ENCODE assay signal across 10 mouse cellular contexts in genomic region chr17:46167014-46167413, GRCm38 (mm10). TPM values are rescaled to one million over a fixed set of nuclear protein-coding genes. Genes with fewer than 3 reads are reported as not detected.
DNase-seq lines count a peak whose midpoint lies in the region; ATAC-seq and TF ChIP-seq lines count a peak whose summit lies in the region.
"Had no signal": no experiment of that assay in that cellular context is flagged by ENCODE, and none has a peak within 500 bp of the region (broad histone marks: within the 10 kb centered on the region; RNA-seq: fewer than 3 reads in every experiment).

No protein-coding gene starts in this region.

- intact Hi-C loops in heart, postnatal 10 days (cut with DNase I): loop anchor here (10.0 kb wide), 1 partner anchor 432 kb away; the partner anchor contains the start of gene 1600014C23Rik

- ATAC-seq in heart, embryonic 11.5 days (replicated peaks; ENCODE audit: insufficient number of reproducible peaks, low FRiP score, low TSS enrichment): no peak
- no peak for ATAC-seq in midbrain, postnatal 0 days (ENCODE audit: low FRiP score)
- no peak for ATAC-seq in midbrain, embryonic 16.5 days
- no peak for ATAC-seq in hindbrain, embryonic 11.5 days (ENCODE audit: low FRiP score)

- H3K4me3 ChIP-seq in heart, embryonic 11.5 days (ENCODE audit: low read depth, low read length): no peak overlapping the region
- H3K4me3 ChIP-seq in midbrain, postnatal 0 days (ENCODE audit: low read depth, low read length): no peak overlapping the region
- H3K4me3 ChIP-seq in midbrain, embryonic 16.5 days (ENCODE audit: low read depth, low read length): no peak overlapping the region
- no peak overlapping the region for H3K4me3 ChIP-seq in hindbrain, embryonic 11.5 days (ENCODE audit: low read depth, low read length)
- H3K4me3 ChIP-seq: limb, embryonic 15.5 days had no signal

- peaks cover 17% of the 10 kb centered on the region for H3K4me1 ChIP-seq in heart, embryonic 11.5 days (ENCODE audit: control insufficient read depth, insufficient read depth, low read length)
- H3K4me1 ChIP-seq in midbrain, postnatal 0 days (ENCODE audit: insufficient read depth, low read length): 0 out of 2 replicates have a peak, but pooled peaks cover 3% of the 10 kb centered on the region
- peaks cover 12% of the 10 kb centered on the region for H3K4me1 ChIP-seq in midbrain, embryonic 16.5 days (ENCODE audit: control insufficient read depth, insufficient read depth, low read length)
- no peaks in the 10 kb centered on the region for H3K4me1 ChIP-seq in hindbrain, embryonic 11.5 days (replicated peaks; ENCODE audit: control insufficient read depth, insufficient read depth, low read length)

- TF ChIP-seq CTCF in midbrain, postnatal 0 days (IDR thresholded peaks at IDR 0.05): peak; percentile 48

- no peaks in the 10 kb centered on the region for H3K9me3 ChIP-seq in heart, embryonic 11.5 days (replicated peaks; ENCODE audit: control insufficient read depth, low read length)
- H3K9me3 ChIP-seq in midbrain, postnatal 0 days (ENCODE audit: low read length): no peaks in the 10 kb centered on the region
- H3K9me3 ChIP-seq in midbrain, embryonic 16.5 days (replicated peaks; ENCODE audit: control insufficient read depth, low read length, poor library complexity, severe bottlenecking): no peaks in the 10 kb centered on the region
- H3K9me3 ChIP-seq in hindbrain, embryonic 11.5 days (ENCODE audit: control insufficient read depth, low read length): no peaks in the 10 kb centered on the region
- H3K9me3 ChIP-seq: limb, embryonic 15.5 days had no signal

- peaks cover 44% of the 10 kb centered on the region for H3K36me3 ChIP-seq in heart, embryonic 11.5 days (ENCODE audit: control insufficient read depth, insufficient read depth, low read length)
- H3K36me3 ChIP-seq in midbrain, postnatal 0 days (ENCODE audit: insufficient read depth, low read length): peaks cover 58% of the 10 kb centered on the region
- peaks cover 37% of the 10 kb centered on the region for H3K36me3 ChIP-seq in midbrain, embryonic 16.5 days (ENCODE audit: control insufficient read depth, insufficient read depth, low read length)
- H3K36me3 ChIP-seq in hindbrain, embryonic 11.5 days (ENCODE audit: control insufficient read depth, insufficient read depth, low read length): 0 out of 2 replicates have a peak, but pooled peaks cover 9% of the 10 kb centered on the region

- DNase-seq in heart, postnatal 10 days: peak; percentile 61 to 64
- DNase-seq in midbrain, postnatal 0 days (ENCODE audit: low spot score): peak; percentile 12
- DNase-seq in adrenal gland, postnatal 25 days: peak; percentile 55
- DNase-seq in retina, embryonic 14.5 days (ENCODE audit: low spot score): peak; percentile 24
- DNase-seq in hindbrain, embryonic 11.5 days (ENCODE audit: low spot score): no peak
- DNase-seq: right cerebral cortex, postnatal 25 days had no signal

- H3K27me3 ChIP-seq in heart, embryonic 11.5 days (ENCODE audit: control insufficient read depth, insufficient read depth, low read length): no peaks in the 10 kb centered on the region
- H3K27me3 ChIP-seq in midbrain, postnatal 0 days (ENCODE audit: insufficient read depth, low read length): no peaks in the 10 kb centered on the region
- H3K27me3 ChIP-seq in midbrain, embryonic 16.5 days (ENCODE audit: control insufficient read depth, insufficient read depth, low read depth, low read length): no peaks in the 10 kb centered on the region
- no peaks in the 10 kb centered on the region for H3K27me3 ChIP-seq in hindbrain, embryonic 11.5 days (ENCODE audit: control insufficient read depth, insufficient read depth, low read length)
- H3K27me3 ChIP-seq: limb, embryonic 15.5 days had no signal

- H3K27ac ChIP-seq in heart, embryonic 11.5 days (ENCODE audit: low read depth, low read length): no peak overlapping the region
- no peak overlapping the region for H3K27ac ChIP-seq in midbrain, postnatal 0 days (ENCODE audit: low read depth, low read length)
- H3K27ac ChIP-seq in midbrain, embryonic 16.5 days (ENCODE audit: low read length): no peak overlapping the region
- no peak overlapping the region for H3K27ac ChIP-seq in hindbrain, embryonic 11.5 days (ENCODE audit: low read depth, low read length)
- H3K27ac ChIP-seq: limb, embryonic 15.5 days had no signal

- H3K4me2 ChIP-seq in heart, embryonic 11.5 days: no peak overlapping the region
- H3K4me2 ChIP-seq in midbrain, postnatal 0 days (ENCODE audit: low read depth, low read length, poor library complexity, severe bottlenecking): no peak overlapping the region
- no peak overlapping the region for H3K4me2 ChIP-seq in midbrain, embryonic 16.5 days (ENCODE audit: low read length)
- no peak overlapping the region for H3K4me2 ChIP-seq in hindbrain, embryonic 11.5 days (replicated peaks; ENCODE audit: low read depth, low read length)
- H3K4me2 ChIP-seq: limb, embryonic 15.5 days had no signal

- 83% methylated on average over 11 of the region's 11 CpGs for WGBS in heart, embryonic 11.5 days (ENCODE audit: insufficient replicate concordance)
- WGBS in midbrain, postnatal 0 days: 84% methylated on average over 11 of the region's 11 CpGs
- 76% methylated on average over 11 of the region's 11 CpGs for WGBS in midbrain, embryonic 16.5 days
- 84% methylated on average over 11 of the region's 11 CpGs for WGBS in hindbrain, embryonic 11.5 days

- H3K9ac ChIP-seq in heart, embryonic 11.5 days (ENCODE audit: low read depth, low read length): no peak overlapping the region
- H3K9ac ChIP-seq in midbrain, postnatal 0 days (replicated peaks; ENCODE audit: low read length, poor library complexity, severe bottlenecking): no peak overlapping the region
- H3K9ac ChIP-seq in midbrain, embryonic 16.5 days (ENCODE audit: low read depth, low read length): no peak overlapping the region
- H3K9ac ChIP-seq in hindbrain, embryonic 11.5 days (ENCODE audit: low read depth, low read length): no peak overlapping the region
- H3K9ac ChIP-seq: limb, embryonic 15.5 days had no signal

RNA-seq across cellular contexts. Expression of gene Gtpbp2, which starts 6.2 kb away (rescaled TPM):
- total RNA-seq in heart, postnatal 10 days (2021): 10 to 100 TPM; 83.5 to 84.8 TPM
- polyA plus RNA-seq in heart, embryonic 11.5 days (2014; fragmentation: Nextera tagmentation; extraction: Ambion mirVana): 24.9 and 28.6 TPM in 2 replicates
- 72.3 and 82.2 TPM in 2 replicates for total RNA-seq in midbrain, postnatal 0 days (2014; rRNA removed)
- 25.9 TPM in 2 replicates for polyA plus RNA-seq in midbrain, postnatal 0 days (2015; fragmentation: Nextera tagmentation; extraction: Ambion mirVana)
- 41.3 and 42.8 TPM in 2 replicates for polyA plus RNA-seq in midbrain, embryonic 16.5 days (2015; fragmentation: Nextera tagmentation; extraction: Ambion mirVana)
- total RNA-seq in adrenal gland, postnatal 25 days (2021): 101 and 112 TPM in 2 replicates
- polyA plus RNA-seq in hindbrain, embryonic 11.5 days (2014; fragmentation: Nextera tagmentation; extraction: Ambion mirVana): 23.3 and 27.2 TPM in 2 replicates

RNA-seq across cellular contexts. Expression of gene Mad2l1bp, which starts 13.7 kb away (rescaled TPM):
- total RNA-seq in heart, postnatal 10 days (2021): 10 to 100 TPM; 18.5 to 21.6 TPM
- polyA plus RNA-seq in heart, embryonic 11.5 days (2014; fragmentation: Nextera tagmentation; extraction: Ambion mirVana): 38.8 and 39.8 TPM in 2 replicates
- total RNA-seq in midbrain, postnatal 0 days (2014; rRNA removed): 8.9 and 13.3 TPM in 2 replicates
- polyA plus RNA-seq in midbrain, postnatal 0 days (2015; fragmentation: Nextera tagmentation; extraction: Ambion mirVana): 16.7 and 18.2 TPM in 2 replicates
- 21.9 and 22.6 TPM in 2 replicates for polyA plus RNA-seq in midbrain, embryonic 16.5 days (2015; fragmentation: Nextera tagmentation; extraction: Ambion mirVana)
- total RNA-seq in adrenal gland, postnatal 25 days (2021): 18.3 and 20.6 TPM in 2 replicates
- polyA plus RNA-seq in hindbrain, embryonic 11.5 days (2014; fragmentation: Nextera tagmentation; extraction: Ambion mirVana): 37.9 and 38.0 TPM in 2 replicates

RNA-seq across cellular contexts. Expression of gene Rsph9, which starts 23.0 kb away (rescaled TPM):
- total RNA-seq in heart, postnatal 10 days (2021): 1 to 10 TPM; 1.3 to 2.3 TPM
- polyA plus RNA-seq in heart, embryonic 11.5 days (2014; fragmentation: Nextera tagmentation; extraction: Ambion mirVana): 6.1 and 6.7 TPM in 2 replicates
- 55.6 and 68.4 TPM in 2 replicates for total RNA-seq in midbrain, postnatal 0 days (2014; rRNA removed)
- polyA plus RNA-seq in midbrain, postnatal 0 days (2015; fragmentation: Nextera tagmentation; extraction: Ambion mirVana): 103 and 104 TPM in 2 replicates
- 61.6 and 74.5 TPM in 2 replicates for polyA plus RNA-seq in midbrain, embryonic 16.5 days (2015; fragmentation: Nextera tagmentation; extraction: Ambion mirVana)
- 4.4 and 7.6 TPM in 2 replicates for total RNA-seq in adrenal gland, postnatal 25 days (2021)
- polyA plus RNA-seq in hindbrain, embryonic 11.5 days (2014; fragmentation: Nextera tagmentation; extraction: Ambion mirVana): 17.6 and 20.1 TPM in 2 replicates
- total RNA-seq: monocyte, adult 5-6 weeks had no signal

RNA-seq across cellular contexts. Expression of gene Polh, which starts 35.4 kb away (rescaled TPM):
- 10 to 100 TPM; 11.6 to 15.9 TPM for total RNA-seq in heart, postnatal 10 days (2021)
- 12.1 and 12.3 TPM in 2 replicates for polyA plus RNA-seq in heart, embryonic 11.5 days (2014; fragmentation: Nextera tagmentation; extraction: Ambion mirVana)
- total RNA-seq in midbrain, postnatal 0 days (2014; rRNA removed): 7.9 and 9.6 TPM in 2 replicates
- 4.2 and 4.5 TPM in 2 replicates for polyA plus RNA-seq in midbrain, postnatal 0 days (2015; fragmentation: Nextera tagmentation; extraction: Ambion mirVana)
- 7.7 and 7.8 TPM in 2 replicates for polyA plus RNA-seq in midbrain, embryonic 16.5 days (2015; fragmentation: Nextera tagmentation; extraction: Ambion mirVana)
- 43.2 and 44.9 TPM in 2 replicates for total RNA-seq in adrenal gland, postnatal 25 days (2021)
- polyA plus RNA-seq in hindbrain, embryonic 11.5 days (2014; fragmentation: Nextera tagmentation; extraction: Ambion mirVana): 10.4 and 10.7 TPM in 2 replicates

RNA-seq across cellular contexts. Expression of gene Xpo5, which starts 35.6 kb away (rescaled TPM):
- total RNA-seq in heart, postnatal 10 days (2021): 10 to 100 TPM; 21.6 to 27.4 TPM
- 32.3 and 32.6 TPM in 2 replicates for polyA plus RNA-seq in heart, embryonic 11.5 days (2014; fragmentation: Nextera tagmentation; extraction: Ambion mirVana)
- 50.5 and 56.7 TPM in 2 replicates for total RNA-seq in midbrain, postnatal 0 days (2014; rRNA removed)
- 23.6 and 24.0 TPM in 2 replicates for polyA plus RNA-seq in midbrain, postnatal 0 days (2015; fragmentation: Nextera tagmentation; extraction: Ambion mirVana)
- 36.0 and 37.4 TPM in 2 replicates for polyA plus RNA-seq in midbrain, embryonic 16.5 days (2015; fragmentation: Nextera tagmentation; extraction: Ambion mirVana)
- 83.4 and 92.1 TPM in 2 replicates for total RNA-seq in adrenal gland, postnatal 25 days (2021)
- polyA plus RNA-seq in hindbrain, embryonic 11.5 days (2014; fragmentation: Nextera tagmentation; extraction: Ambion mirVana): 60.6 and 69.1 TPM in 2 replicates
